Mouse (Mus musculus) erythroblast, adult 5-6 weeks (primary cell): Measurements from ENCODE around the gene Prrx2. TPM values are rescaled to one million over a fixed set of nuclear protein-coding genes. Genes with fewer than 3 reads are reported as not detected.
"Not testable (repeated sequence)": the region's sequence is repeated elsewhere in the genome, so short reads cannot be mapped to it uniquely, and the experiment has no call there.

Source experiments
- ATAC-seq: replicated peaks from 2 replicates; pipeline ENCODE4 v1.8.0; 2016; ENCODE audit warnings: moderate number of reproducible peaks, mild to moderate bottlenecking, moderate TSS enrichment, inconsistent platforms; ENCODE audit not compliant: poor library complexity, low FRiP score, severe bottlenecking
- total RNA-seq, 2 experiments: library from RNA; stranded (forward) in 1 of 2; stranded (reverse) in 1 of 2; fragments of 150-400 nt in 1 of 2; fragments of 200-764, 138-1000 nt in 1 of 2; gene quantifications; 2 replicates each; pipeline versions ENCODE4 v1.2.3 to v1.2.4; 2015 to 2017; ENCODE audit warnings: low replicate concordance in 2 of 2

The Prrx2 gene
- total RNA-seq, 2 experiments from 2014 or later = not detected

- ATAC-seq = peak; percentile 45
These were observed 94.8 kb downstream of the Prrx2 start, which contains the start of gene Ptges for GRCm38 (mm10) chr2:30929483-30930045. TSS of gene Ptges (minus strand) at chr2:30929863.

- ATAC-seq = not testable (repeated sequence)
These were observed 96.1 kb downstream of the Prrx2 start for GRCm38 (mm10) chr2:30930846-30931245.

Other genes with a start within 250 kb of the Prrx2 start
- gene Cstad, start 239.9 kb upstream of the Prrx2 start, total RNA-seq (2015; ENCODE audit: low replicate concordance) = not detected in 2 replicates
- gene Cstad, start 239.9 kb upstream of the Prrx2 start, total RNA-seq (2017; ENCODE audit: low replicate concordance) = not detected in 2 replicates
- gene 1700001O22Rik, start 31.3 kb upstream of the Prrx2 start, total RNA-seq (2015; ENCODE audit: low replicate concordance) = not detected in 2 replicates
- not detected in 2 replicates for gene 1700001O22Rik, start 31.3 kb upstream of the Prrx2 start, total RNA-seq (2017; ENCODE audit: low replicate concordance)
- 2.7 TPM in 2 replicates for gene Ntmt1, start 27.1 kb upstream of the Prrx2 start, total RNA-seq (2015; ENCODE audit: low replicate concordance)
- 3.9 TPM in 1 of 2 replicates, not detected in the other for gene Ntmt1, start 27.1 kb upstream of the Prrx2 start, total RNA-seq (2017; ENCODE audit: low replicate concordance)
- 13.6 and 19.2 TPM in 2 replicates for gene Asb6, start 4.6 kb upstream of the Prrx2 start, total RNA-seq (2015; ENCODE audit: low replicate concordance)
- 40.6 and 42.2 TPM in 2 replicates for gene Asb6, start 4.6 kb upstream of the Prrx2 start, total RNA-seq (2017; ENCODE audit: low replicate concordance)
- gene Ptges, start 94.9 kb downstream of the Prrx2 start, total RNA-seq (2015; ENCODE audit: low replicate concordance) = 0.38 and 2.1 TPM in 2 replicates
- 0.42 and 2.3 TPM in 2 replicates for gene Ptges, start 94.9 kb downstream of the Prrx2 start, total RNA-seq (2017; ENCODE audit: low replicate concordance)
- 6.5 and 7.1 TPM in 2 replicates for gene Tor1b, start 118.0 kb downstream of the Prrx2 start, total RNA-seq (2015; ENCODE audit: low replicate concordance)
- gene Tor1b, start 118.0 kb downstream of the Prrx2 start, total RNA-seq (2017; ENCODE audit: low replicate concordance) = 10.8 and 12.7 TPM in 2 replicates
- gene Tor1a, start 133.0 kb downstream of the Prrx2 start, total RNA-seq (2015; ENCODE audit: low replicate concordance) = 13.6 and 14.4 TPM in 2 replicates
- gene Tor1a, start 133.0 kb downstream of the Prrx2 start, total RNA-seq (2017; ENCODE audit: low replicate concordance) = 15.8 and 45.9 TPM in 2 replicates
- 13.6 and 14.2 TPM in 2 replicates for gene BC005624, start 147.2 kb downstream of the Prrx2 start, total RNA-seq (2015; ENCODE audit: low replicate concordance)
- 14.8 and 30.1 TPM in 2 replicates for gene BC005624, start 147.2 kb downstream of the Prrx2 start, total RNA-seq (2017; ENCODE audit: low replicate concordance)
- 0.19 and 0.42 TPM in 2 replicates for gene Usp20, start 147.3 kb downstream of the Prrx2 start, total RNA-seq (2015; ENCODE audit: low replicate concordance)
- gene Usp20, start 147.3 kb downstream of the Prrx2 start, total RNA-seq (2017; ENCODE audit: low replicate concordance) = 0.60 and 0.84 TPM in 2 replicates